Mouse (Mus musculus) intestine, embryonic 15.5 days (tissue): Measurements from ENCODE around the gene Prg3. TPM values are rescaled to one million over a fixed set of nuclear protein-coding genes. Genes with fewer than 3 reads are reported as not detected.

Experiments used
- ATAC-seq: fragments of 200-750 bp; cut with Nextera tagmentation; 2 replicates; pipeline ENCODE4 v1.8.0; 2017; ENCODE audit warnings: moderate TSS enrichment, moderate library complexity
- H3K27ac ChIP-seq: fragments of 300-500 bp; sonication (generic); 2 replicates; pipeline ENCODE4 v1.5.1; 2015; ENCODE audit warnings: mild to moderate bottlenecking, inconsistent platforms
- H3K27me3 ChIP-seq: fragments of 300-500 bp; sonication (generic); replicated peaks from 2 replicates; pipeline ENCODE4 v1.6.1; 2015; ENCODE audit warnings: inconsistent platforms
- H3K36me3 ChIP-seq: fragments of 300-500 bp; sonication (generic); 2 replicates; pipeline ENCODE4 v1.6.1; 2015; ENCODE audit warnings: inconsistent platforms
- H3K4me1 ChIP-seq: fragments of 300-500 bp; sonication (generic); replicated peaks from 2 replicates; pipeline ENCODE4 v1.6.1; 2015; ENCODE audit warnings: inconsistent platforms
- H3K4me2 ChIP-seq: fragments of 300-500 bp; sonication (generic); replicated peaks from 2 replicates; pipeline ENCODE4 v1.6.1; 2015; ENCODE audit warnings: mild to moderate bottlenecking, inconsistent platforms
- H3K4me3 ChIP-seq: fragments of 300-500 bp; sonication (generic); replicated peaks from 2 replicates; pipeline ENCODE4 v1.5.1; 2015; ENCODE audit warnings: inconsistent platforms
- H3K9ac ChIP-seq: fragments of 300-500 bp; sonication (generic); 2 replicates; pipeline ENCODE4 v1.6.1; 2015; ENCODE audit warnings: inconsistent platforms
- H3K9me3 ChIP-seq: fragments of 300-500 bp; sonication (generic); 2 replicates; pipeline ENCODE4 v1.6.1; 2016; ENCODE audit warnings: inconsistent platforms
- WGBS: fragments of 180-500 bp; shearing (Covaris S2); methylation state at CpG from one replicate; pipeline ENCODE4 v1.1.7; 2015; 5-methylcytosine and 5-hydroxymethylcytosine counted together
- polyA plus RNA-seq: library from polyadenylated mRNA; unstranded; fragments of >200 nt; fragmentation: Nextera tagmentation; extraction: Ambion mirVana; gene quantifications from 2 replicates; pipeline ENCODE4 v1.2.1, GENCODE M21; 2015

Prg3 gene
- polyA plus RNA-seq, 1 experiment from 2014 or later = not detected

DNA sequence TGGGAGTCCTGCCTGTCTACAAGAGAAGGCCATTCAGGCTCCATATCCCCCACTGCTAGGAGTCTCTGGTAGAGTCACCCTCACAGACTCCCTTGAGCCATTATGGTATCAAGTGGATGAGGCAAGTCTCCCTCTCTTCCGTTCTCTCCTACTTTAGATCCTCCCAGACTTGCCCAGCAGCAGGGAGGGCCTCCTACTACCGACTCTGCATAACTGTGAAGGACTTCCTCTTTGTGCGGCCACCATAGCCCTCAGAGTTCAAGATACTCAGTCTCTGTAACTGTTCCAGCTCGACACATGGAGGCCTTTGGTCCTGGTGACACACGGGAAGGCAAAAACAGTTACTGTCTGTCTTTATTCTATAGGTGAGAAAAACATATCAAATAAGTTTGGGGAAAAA lies 39.3 kb downstream of the Prg3 start:
- Histone ChIP-seq H3K36me3 (no peaks in the 10 kb centered on the region), H3K4me1 (no peaks in the 10 kb centered on the region; the same call in 1 of the 2 replicates), H3K4me3 (no peak overlapping the region), H3K27ac (no peak overlapping the region), H3K9ac (no peak overlapping the region), H3K27me3 (no peaks in the 10 kb centered on the region), H3K4me2 (no peak overlapping the region), H3K9me3 (no peaks in the 10 kb centered on the region)
- no peak for ATAC-seq
- WGBS = 74% methylated on average over 5 of the region's 5 CpGs

- Histone ChIP-seq H3K27me3 (no peaks in the 10 kb centered on the region), H3K4me1 (no peaks in the 10 kb centered on the region; the same call in 1 of the 2 replicates), H3K4me2 (no peak overlapping the region), H3K9me3 (no peaks in the 10 kb centered on the region), H3K36me3 (no peaks in the 10 kb centered on the region), H3K4me3 (no peak overlapping the region), H3K27ac (no peak overlapping the region), H3K9ac (no peak overlapping the region)
- peak; percentile 71 for ATAC-seq
- WGBS = 29% methylated on average over 6 of the region's 6 CpGs
Measured at GRCm38 (mm10) chr2:85029897-85030296, 41.9 kb downstream of the Prg3 start.

- WGBS = 52% methylated on average over 6 of the region's 6 CpGs
- Histone ChIP-seq H3K4me3 (no peak overlapping the region), H3K4me2 (no peak overlapping the region), H3K4me1 (no peaks in the 10 kb centered on the region; the same call in 1 of the 2 replicates), H3K9me3 (no peaks in the 10 kb centered on the region), H3K27ac (no peak overlapping the region), H3K36me3 (no peaks in the 10 kb centered on the region), H3K27me3 (no peaks in the 10 kb centered on the region), H3K9ac (no peak overlapping the region)
- no peak for ATAC-seq
Measured at GRCm38 (mm10) chr2:85030989-85031388, 43.0 kb downstream of the Prg3 start.

DNA sequence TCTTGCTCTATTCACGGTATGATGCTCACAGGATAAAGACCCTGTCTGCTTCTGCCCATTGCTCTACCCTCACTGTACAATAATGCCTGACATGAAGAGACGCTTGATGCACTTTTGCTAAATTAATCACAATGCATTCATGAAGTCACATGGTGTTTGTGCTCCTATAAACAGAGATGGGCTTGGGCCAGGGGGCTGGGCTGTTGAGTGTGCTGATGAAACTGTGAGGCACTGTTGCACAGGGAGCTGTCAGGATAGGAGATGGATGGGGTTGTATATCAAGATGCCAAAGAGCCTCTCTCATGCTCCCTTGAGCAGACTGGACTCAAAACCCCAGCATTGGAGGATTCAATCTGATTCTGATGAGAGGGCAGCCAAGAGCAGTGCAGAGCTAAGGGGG lies 45.1 kb downstream of the Prg3 start:
- Histone ChIP-seq H3K4me2 (no peak overlapping the region), H3K4me1 (peaks cover 2% of the 10 kb centered on the region; the same call in 1 of the 2 replicates), H3K4me3 (no peak overlapping the region), H3K9ac (no peak overlapping the region), H3K27ac (no peak overlapping the region), H3K36me3 (no peaks in the 10 kb centered on the region), H3K27me3 (no peaks in the 10 kb centered on the region), H3K9me3 (no peaks in the 10 kb centered on the region)
- no peak for ATAC-seq
- 81% methylated on average over 2 of the region's 2 CpGs for whole genome bisulfite sequencing

GRCm38 (mm10) chr2:85034169-85034568 lies 46.2 kb downstream of the Prg3 start:
- Histone ChIP-seq H3K4me2 (no peak overlapping the region), H3K9ac (no peak overlapping the region), H3K9me3 (no peaks in the 10 kb centered on the region), H3K27ac (no peak overlapping the region), H3K4me3 (no peak overlapping the region), H3K4me1 (peaks cover 4% of the 10 kb centered on the region; the same call in 1 of the 2 replicates), H3K27me3 (no peaks in the 10 kb centered on the region), H3K36me3 (peaks cover under 1% of the 10 kb centered on the region; the same call in 1 of the 2 replicates)
- WGBS = 75% methylated on average over 7 of the region's 7 CpGs
- no peak for ATAC-seq

GRCm38 (mm10) chr2:85036507-85037046 lies 48.6 kb downstream of the Prg3 start:
- Histone ChIP-seq H3K4me2 (peak overlapping the region; percentile 69), H3K4me3 (peak overlapping the region; percentile 83), H3K4me1 (0 out of 2 replicates have a peak, but pooled peaks cover 4% of the 10 kb centered on the region), H3K9ac (peak overlapping the region; percentile 89), H3K27me3 (no peaks in the 10 kb centered on the region), H3K27ac (peak overlapping the region; percentile 51; the same call in 1 of the 2 replicates), H3K9me3 (no peaks in the 10 kb centered on the region), H3K36me3 (peaks cover 25% of the 10 kb centered on the region)
- 8% methylated on average over 11 of the region's 11 CpGs for WGBS
- peak; percentile 37 for ATAC-seq

GRCm38 (mm10) chr2:85037047-85038026 lies 49.3 kb downstream of the Prg3 start, which contains the start of the genes Ssrp1 and P2rx3:
Ssrp1 (plus strand) TSS chr2:85037234.
P2rx3 (minus strand) TSS chr2:85037462.
- Histone ChIP-seq H3K4me3 (peak within 1 kb of the TSS; percentile 83), H3K27ac (peak within 1 kb of the TSS; percentile 74), H3K4me2 (peak within 1 kb of the TSS; percentile 69), H3K27me3 (no peaks in the 10 kb centered on the region), H3K36me3 (peaks cover 27% of the 10 kb centered on the region), H3K4me1 (0 out of 2 replicates have a peak, but pooled peaks cover 4% of the 10 kb centered on the region), H3K9ac (peak within 1 kb of the TSS; percentile 89), H3K9me3 (no peaks in the 10 kb centered on the region)
- WGBS = under 1% methylated on average over 65 of the region's 66 CpGs
- peak; percentile 96 for ATAC-seq

- Histone ChIP-seq H3K27ac (no peak overlapping the region), H3K4me3 (peak overlapping the region; percentile 83), H3K4me1 (0 out of 2 replicates have a peak, but pooled peaks cover 4% of the 10 kb centered on the region), H3K36me3 (peaks cover 37% of the 10 kb centered on the region), H3K9ac (peak overlapping the region; percentile 89), H3K4me2 (peak overlapping the region; percentile 69), H3K9me3 (no peaks in the 10 kb centered on the region), H3K27me3 (no peaks in the 10 kb centered on the region)
- WGBS = 77% methylated on average over 13 of the region's 13 CpGs
- ATAC-seq = no peak
Measured at GRCm38 (mm10) chr2:85038336-85038735, 50.3 kb downstream of the Prg3 start.

Other genes starting within 250 kb of the Prg3 start
- gene Gm19426, start 244.6 kb upstream of the Prg3 start, polyA plus RNA-seq = 5.5 and 6.1 TPM in 2 replicates
- 59.7 and 60.5 TPM in 2 replicates for gene Serping1, start 212.8 kb upstream of the Prg3 start, polyA plus RNA-seq
- gene Ube2l6, start 189.4 kb upstream of the Prg3 start, polyA plus RNA-seq = 46.5 TPM in 2 replicates
- gene Smtnl1, start 165.6 kb upstream of the Prg3 start, polyA plus RNA-seq = 0.08 and 0.13 TPM in 2 replicates
- gene Timm10, start 161.2 kb upstream of the Prg3 start, polyA plus RNA-seq = 56.1 and 67.2 TPM in 2 replicates
- gene Slc43a1, start 149.4 kb upstream of the Prg3 start, polyA plus RNA-seq = 15.0 and 16.3 TPM in 2 replicates
- 1.2 and 1.7 TPM in 2 replicates for gene Rtn4rl2, start 101.5 kb upstream of the Prg3 start, polyA plus RNA-seq
- 45.4 and 48.2 TPM in 2 replicates for gene Slc43a3, start 51.6 kb upstream of the Prg3 start, polyA plus RNA-seq
- 0.48 and 0.75 TPM in 2 replicates for gene Prg2, start 7.8 kb upstream of the Prg3 start, polyA plus RNA-seq
- 256 and 258 TPM in 2 replicates for gene Ssrp1, start 49.0 kb downstream of the Prg3 start, polyA plus RNA-seq
- gene P2rx3, start 49.2 kb downstream of the Prg3 start, polyA plus RNA-seq = 1.0 and 1.4 TPM in 2 replicates
- 35.2 and 35.5 TPM in 2 replicates for gene Tnks1bp1, start 59.8 kb downstream of the Prg3 start, polyA plus RNA-seq
- gene Aplnr, start 148.0 kb downstream of the Prg3 start, polyA plus RNA-seq = 59.6 and 64.8 TPM in 2 replicates
- gene Lrrc55, start 209.0 kb downstream of the Prg3 start, polyA plus RNA-seq = 4.2 and 4.4 TPM in 2 replicates